Mouse (Mus musculus) ovary, postnatal 14 days (tissue): ENCODE data around the gene Gja10.

ENCODE experiments used
- DNase-seq: peaks from one replicate; pipeline ENCODE4 v3.0.0; 2022; ENCODE audit warnings: low spot score

Gja10 gene

DNA sequence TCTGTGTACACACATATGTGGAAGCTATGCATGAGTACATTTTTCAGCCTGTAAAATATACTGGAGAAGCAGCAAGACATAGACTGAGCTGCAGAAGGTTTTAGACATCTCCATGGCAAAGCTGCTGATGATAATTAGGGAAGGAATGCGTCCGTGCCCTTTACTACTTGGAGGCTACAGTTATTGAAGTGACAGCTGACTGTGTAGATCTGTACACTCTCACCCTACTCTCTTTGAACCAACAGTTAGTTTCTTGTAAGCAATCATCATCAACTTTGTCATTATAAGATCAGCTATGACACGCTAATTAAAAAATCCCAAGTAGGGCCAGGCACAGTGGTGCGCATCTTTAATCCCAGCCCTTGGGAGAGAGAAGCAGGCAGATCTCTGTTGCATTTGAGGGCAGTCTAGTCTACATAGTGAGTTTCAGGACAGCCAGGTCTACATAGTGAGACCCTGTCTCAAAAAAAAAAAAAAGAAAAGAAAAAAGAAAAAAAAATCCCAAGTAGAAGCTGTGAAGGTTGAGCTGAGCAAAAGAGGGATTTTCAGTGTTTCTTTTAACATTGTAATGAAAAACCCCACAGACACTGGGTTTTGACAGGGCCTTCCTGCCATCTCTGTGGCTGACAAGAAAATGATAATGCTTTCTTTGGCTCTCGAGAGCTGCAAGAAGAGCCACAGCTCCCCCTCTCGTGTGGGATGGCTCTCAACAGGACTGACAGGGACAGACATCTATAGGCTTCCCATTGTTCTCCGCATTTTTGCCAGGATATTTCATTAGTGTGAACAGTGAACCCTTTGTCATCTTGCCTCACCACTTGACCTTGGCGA lies 41.6 kb downstream of the Gja10 start:
- DNase-seq = no peak

DNA sequence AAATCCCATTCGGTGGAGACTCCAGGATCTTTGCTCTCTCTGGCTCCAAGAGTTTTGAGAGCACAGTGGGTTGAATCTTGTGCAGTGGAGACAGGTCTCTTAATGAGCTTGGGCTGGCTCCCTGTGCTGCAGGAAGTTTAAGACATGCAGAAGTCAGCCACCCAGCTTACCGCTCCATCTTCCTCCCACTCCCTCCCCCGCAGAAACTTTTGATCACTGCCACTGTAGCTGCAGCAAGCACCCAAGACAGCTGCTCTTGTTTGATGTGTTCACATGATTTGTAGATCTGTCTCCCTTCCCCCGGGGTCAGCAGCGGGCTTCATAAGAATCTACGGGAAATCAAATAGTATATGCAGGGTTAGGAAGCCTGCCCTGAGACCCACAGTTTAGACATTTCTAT lies 42.3 kb downstream of the Gja10 start:
- no peak for DNase-seq

DNA sequence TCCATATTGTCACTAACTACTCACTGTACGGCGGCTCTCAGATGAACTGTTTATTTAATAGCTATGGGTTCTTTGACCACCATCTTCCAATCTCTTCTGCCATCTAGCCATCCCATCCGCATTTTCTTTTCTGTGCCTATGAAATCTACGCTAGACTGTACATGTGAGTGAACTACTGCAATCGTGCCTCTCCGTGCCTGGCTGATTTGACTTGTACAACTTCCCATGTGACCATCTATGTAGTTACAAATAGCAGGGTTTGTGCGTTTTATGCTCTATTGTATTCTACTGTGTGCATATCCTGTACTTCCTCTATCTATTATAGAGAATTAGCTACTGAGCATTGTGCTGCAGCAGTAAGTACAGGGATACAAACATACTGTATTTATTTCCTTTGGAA lies 47.1 kb downstream of the Gja10 start:
- no peak for DNase-seq

DNA sequence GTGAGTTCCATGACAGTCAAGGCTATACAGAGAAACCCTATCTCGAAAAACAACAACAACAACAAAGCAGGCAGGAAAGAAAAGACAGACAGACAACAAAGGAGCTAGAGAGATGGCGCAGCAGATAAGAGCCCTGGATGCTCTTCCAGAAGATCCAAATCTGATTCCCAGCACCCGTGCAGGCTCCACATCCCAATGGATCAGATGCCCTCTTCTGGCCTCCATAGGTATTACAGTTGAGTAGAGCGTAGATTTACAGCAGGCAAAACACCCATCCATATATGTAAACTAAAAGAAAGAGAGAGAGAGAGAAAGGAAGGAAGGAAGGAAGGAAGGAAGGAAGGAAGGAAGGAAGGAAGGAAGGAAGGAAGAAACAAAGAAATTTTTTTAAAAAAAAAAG lies 51.2 kb downstream of the Gja10 start:
- no peak for DNase-seq

DNA sequence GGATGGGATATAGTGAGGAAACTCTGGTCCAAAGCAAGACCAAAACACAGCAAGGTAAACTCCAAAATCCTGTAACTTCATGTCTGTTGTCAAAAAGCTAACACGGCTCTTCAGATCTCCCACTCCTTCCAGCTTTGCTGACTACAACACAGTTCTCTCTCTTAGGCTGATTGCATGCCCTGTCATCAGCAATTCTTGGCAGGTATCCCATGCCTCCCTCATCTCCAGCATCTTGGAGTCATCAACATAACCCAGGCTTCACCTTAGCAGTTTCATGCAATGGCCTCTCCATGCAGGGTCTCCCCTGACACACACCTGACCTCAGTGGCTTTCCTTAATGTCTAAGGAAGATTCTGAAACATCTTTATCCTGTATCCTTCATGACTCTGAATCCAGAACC lies 53.4 kb downstream of the Gja10 start:
- no peak for DNase-seq
